Mouse (Mus musculus): ENCODE measurements at regions not wholly inside any gene's neighbourhood (a gene's known extent, or its start where the extent isn't known, plus 50 kb on each side); places are given as distances from the start of the nearest gene placed in this dataset.

DNA sequence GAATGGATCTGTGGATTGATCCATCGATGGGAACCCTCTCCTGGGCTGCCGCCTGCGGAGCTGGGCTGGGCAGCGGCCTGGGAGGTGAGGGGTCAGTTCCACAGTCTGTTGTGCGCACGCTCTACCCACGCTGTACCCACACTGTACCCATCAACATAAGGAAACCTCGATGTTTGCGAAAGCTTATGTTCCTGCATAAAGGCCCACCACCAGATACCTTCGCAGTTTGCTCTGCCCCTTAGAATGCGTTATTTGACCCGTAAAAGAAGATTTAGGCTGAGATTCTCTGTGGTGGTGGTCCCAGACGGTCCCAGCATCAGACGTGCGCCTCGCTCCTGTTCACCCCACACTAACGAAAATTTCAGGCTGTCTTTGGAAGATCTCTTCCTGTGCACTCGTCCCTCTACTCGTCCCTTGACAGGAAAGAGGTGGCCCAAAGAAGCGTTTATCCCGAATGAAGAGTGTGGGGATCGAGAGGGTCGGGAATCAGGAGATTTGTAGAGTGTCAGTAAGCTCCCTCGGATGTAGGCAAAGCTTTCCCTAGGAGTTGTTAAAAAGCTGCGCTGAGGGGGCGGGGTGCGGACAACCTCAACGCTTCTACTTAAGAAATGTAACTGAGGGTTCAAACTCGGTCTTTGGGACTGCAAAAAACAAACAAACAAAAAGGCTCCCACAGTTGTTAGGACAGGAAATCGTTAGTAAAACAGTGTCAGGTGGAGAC is 123.9 kb downstream of the Tmem161b start:
- DNase-seq = no peak

DNA sequence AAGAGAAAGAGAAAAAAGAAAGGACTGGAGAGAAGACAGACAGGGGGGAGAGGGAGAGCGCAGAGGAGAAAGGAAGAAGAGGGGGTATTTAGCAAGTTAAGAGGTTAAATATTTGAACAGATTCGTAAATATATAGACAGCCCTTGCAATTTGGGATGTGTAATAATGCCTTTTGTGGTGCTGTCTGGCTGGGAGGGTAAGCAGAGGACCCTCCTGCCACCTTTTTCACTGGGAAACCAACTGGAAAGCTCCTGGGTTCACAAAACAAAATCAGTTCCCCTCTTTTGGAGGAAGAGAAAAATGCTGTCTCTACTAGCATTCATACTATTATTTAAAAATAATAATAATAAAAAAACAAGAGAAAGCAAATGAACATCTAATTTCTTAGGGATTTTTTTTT is 124.5 kb downstream of the Tmem161b start:
- DNase-seq = no peak

DNA sequence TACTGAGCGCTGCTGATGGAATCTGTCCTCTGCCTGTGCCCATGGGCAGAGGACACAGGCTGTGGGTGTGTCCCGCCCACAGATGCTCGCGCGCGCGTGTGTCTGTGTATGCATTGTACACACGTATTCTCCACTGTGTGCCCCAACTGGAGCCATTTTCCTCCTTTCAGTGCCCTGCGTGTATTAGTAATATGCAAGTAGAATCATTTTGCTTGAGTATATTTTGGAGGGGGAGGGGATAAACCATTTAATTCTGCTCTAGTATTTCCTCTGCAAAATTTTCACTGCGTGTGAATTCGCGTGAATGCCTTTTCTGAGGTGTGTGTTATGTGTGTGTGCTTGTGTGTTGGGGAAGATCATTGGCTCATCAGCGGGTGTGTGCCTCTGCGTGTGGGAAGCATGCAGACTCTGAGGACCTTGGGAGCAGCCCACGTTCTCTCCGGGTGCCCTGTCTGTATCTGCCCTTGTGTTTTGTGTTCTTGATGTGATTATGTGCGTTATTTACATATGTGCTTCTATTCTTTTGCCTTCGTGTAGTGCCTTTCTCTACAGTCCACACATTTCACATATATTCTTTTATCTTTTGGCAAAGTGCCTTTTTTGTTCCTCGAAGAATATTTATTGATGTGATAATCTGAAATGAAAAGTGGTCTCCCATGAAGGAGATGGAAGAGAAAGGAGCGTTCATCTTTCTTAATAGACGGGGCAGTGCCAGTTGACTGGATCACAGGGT is 125.3 kb downstream of the Tmem161b start:
- no peak for DNase-seq

DNA sequence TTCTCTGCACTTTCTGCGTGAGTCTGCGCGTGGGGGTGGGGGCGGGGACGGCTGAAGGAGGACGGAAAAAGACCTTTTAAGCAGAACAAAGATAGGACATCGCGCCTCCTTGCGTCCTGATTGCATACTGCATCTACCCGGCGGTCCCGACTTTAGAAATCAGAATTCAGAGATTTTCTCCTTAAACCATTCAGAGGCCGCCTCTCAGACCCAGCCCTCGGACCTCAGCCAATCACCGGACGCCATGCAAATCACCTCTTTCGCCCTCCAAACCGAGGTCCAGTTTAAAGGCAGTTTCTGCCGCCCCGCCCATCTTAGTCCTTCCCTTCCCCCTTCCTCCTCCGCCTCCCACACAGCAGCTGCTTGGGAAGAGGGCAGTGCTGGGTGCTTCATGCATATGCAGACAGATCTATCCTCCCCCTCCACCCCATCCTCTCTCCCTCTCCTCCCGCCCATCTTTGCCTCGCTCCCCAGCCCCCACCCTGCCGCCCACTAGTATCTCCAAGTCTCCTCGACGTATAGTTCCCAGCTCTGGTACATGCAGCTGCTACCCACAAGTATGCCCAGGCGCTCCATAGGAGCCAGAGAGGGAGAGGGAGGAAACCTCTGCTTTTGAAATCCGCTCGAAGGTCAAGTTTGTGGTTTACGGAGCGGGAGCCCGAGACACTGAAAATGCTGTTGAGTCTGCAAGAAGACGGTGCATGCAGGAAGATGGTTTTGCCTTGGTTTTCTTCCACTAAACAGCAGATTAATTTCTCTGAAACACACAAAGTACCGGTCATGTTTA is 126.0 kb downstream of the Tmem161b start:
- peak; percentile 98 for DNase-seq

DNA sequence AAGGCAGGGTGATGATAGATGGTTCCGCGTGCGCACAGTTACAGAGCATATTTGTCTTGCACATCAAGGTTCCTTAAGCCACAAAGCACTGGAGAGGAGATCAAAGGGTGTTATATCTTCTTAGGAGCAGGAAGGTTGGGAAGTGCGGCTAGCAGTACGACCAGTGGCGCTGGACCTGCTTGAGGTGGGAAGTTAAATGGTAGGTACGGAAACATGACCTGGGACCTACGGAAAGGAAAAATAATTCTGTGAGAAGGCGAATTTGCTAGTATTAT is 126.5 kb downstream of the Tmem161b start:
- no peak for DNase-seq

DNA sequence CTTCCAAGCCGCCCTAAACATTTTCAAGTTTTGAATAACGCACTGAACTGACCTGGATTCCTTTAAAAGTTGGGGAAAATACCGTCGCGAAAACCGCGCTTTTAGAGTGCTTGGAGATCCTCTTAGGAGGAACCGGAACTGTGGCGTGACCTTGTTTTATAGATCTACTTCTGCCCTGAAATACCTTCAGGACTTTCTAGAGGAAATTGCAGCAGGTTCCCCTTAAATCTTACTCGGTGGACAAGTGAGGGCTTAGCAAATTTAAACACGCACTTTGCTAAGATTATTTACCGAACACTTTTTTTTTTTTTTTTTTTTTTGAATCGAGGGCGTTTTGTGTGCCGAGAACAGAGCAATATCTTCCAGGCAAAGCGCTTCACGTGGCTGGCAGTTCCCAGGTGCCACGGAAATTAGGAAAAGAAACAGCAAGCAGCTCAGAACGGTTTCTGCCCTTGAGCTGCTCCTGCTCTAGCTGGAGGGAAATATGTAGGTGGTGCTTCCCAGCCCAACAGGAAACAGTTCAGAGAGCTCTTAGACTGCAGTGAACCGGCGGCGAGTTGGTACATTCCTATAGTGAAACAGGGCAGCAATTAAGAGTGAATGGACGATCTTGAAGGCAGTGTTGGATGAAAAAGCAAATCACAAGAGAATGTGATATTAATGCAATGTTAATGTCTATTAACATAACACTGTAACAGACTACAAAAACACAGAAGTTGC is 127.1 kb downstream of the Tmem161b start:
- peak; percentile 24 for DNase-seq

DNA sequence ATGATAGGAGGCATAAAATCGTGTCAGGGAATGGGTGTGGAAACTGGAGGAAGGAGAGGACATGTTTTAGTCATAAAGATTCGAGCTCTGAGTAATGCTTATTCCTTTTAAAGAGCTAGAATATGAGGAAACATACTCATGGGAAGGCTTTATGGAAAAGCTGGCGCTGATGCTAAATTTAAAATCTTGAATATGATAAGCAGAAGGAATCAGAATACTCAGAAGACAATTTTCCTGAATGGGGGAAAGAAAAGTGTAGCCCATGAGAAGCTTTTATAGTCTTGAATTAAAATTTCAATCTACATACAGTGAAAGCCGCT is 127.6 kb downstream of the Tmem161b start:
- no peak for DNase-seq

DNA sequence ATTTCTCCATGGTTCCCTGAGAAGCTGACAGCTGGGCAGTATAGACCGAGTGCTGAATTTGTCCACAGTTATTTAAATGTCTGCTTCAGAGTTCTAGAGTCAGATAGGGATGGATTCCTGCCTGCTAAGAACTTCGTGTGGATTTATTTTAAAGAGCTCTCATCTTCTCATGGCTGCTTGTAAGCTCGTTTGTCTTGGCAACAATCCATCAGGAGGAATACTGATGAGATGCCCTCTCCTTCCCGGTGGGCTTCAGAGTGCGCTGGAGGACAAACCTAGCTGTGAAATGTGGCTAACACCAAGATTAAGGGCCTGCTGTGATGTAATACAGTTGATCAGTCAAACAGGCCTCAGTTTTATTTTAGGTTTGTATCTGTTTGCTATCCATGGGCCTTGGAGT is 128.7 kb downstream of the Tmem161b start:
- DNase-seq = no peak

DNA sequence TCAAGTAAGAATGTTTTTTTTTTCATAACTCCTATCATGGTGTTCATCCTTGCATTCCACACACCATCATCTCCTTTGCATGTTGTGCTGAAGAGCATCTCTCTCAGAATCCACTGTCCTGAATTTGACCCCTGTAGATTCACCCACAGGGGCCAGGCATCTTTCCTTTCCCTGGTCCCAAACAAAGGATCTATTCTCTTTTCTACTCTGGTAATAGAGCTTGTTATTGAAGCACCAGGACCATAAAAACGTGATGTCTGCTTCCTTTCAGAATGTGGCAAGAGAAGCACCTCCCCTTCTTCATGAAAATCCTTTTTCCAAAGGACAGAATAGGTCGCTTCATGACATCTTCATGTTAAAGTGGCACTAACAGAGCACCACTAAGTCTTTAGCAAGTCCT is 134.4 kb downstream of the Tmem161b start:
- DNase-seq = no peak

DNA sequence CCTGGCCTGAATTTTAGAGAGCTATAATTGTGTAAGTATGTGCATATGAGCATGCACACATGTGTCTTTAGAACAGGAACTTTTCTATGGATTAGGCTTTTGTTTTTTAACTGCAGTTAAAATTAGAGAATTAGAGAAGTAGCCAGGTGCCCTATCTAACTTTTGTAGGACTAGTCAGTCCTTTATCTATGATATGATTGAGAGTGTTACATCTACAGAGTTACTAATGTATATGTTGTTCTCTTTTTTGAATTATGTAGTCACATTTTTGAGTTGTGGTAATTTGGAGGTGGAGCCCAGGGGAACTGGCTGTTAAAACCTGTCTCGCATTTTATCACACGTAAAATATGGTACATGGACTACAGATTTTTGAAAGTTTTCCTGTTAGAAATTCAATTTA is 138.4 kb downstream of the Tmem161b start:
- DNase-seq = no peak

DNA sequence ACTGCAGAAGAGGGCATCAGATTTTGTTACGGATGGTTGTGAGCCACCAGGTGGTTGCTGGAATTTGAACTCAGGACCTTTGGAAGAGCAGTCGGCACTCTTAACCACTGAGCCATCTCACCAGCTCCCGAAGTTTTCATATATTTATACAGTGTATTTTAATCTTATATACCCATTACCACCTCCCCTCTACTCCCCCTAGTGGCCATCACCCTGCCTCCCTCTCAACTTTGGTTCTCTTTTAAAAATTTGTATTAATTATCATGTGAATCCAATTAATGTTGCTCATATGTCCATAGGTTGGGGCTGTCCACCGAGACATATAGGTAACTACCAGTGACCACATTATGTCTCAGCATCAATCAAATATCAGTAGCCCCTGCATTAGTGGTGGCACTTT is 142.0 kb downstream of the Tmem161b start:
- no peak for DNase-seq

DNA sequence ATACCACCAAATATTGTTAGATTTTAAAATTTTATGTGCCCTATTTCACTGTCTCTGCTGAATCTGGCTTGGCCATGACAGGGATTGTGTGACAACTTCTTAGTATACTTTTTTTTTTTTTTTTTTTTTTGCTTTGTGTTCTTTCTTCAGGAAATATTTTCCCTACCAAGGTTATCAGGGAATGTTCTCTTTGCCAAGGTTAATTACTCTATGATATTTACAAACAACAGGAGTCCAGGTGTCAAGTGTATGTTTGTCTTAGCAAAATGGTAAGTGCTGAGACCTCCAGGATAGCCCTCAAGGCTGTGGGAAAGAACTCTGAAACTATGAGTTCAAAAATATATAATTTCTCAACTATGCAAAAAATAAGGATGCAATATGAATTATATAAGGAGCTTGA is 143.4 kb downstream of the Tmem161b start:
- DNase-seq = no peak

DNA sequence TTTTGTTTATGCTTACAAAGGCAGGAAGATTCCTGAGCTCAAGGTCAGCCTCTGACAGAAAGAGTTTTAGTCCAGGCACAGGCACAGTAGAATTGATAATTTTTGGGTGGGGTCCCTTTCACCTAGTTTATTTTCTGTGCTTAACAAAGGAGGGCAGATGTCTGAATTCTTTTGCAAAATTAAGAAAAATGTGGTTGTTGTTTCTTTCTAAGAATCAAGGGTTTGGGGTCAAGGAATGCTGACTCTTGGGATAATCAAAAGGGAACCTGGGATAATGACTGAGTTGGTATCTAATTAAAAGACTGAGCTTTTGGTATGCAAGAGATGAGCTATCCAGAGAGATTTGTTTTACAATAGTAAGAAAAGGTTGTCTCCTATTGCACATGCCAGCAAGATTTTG is 143.9 kb downstream of the Tmem161b start:
- DNase-seq = no peak

DNA sequence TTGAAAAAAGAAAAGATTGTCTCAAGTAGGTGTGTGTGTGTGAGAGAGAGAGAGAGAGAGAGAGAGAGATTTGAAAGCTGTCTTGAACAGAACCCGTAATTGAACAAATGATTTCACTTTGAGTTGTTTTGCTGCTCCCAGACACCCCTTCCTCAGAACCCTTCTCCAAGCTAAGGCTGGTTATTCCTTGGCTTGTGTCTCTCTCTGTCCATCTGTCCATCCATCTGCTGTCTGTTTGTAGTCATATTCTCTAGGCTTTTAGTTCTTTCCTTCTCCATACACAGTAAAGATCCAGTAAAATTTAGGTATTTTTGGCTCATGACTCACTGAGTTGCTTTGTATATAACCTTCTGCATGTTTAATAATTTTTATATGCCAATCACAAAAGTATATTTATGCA is 144.7 kb downstream of the Tmem161b start:
- no peak for DNase-seq

DNA sequence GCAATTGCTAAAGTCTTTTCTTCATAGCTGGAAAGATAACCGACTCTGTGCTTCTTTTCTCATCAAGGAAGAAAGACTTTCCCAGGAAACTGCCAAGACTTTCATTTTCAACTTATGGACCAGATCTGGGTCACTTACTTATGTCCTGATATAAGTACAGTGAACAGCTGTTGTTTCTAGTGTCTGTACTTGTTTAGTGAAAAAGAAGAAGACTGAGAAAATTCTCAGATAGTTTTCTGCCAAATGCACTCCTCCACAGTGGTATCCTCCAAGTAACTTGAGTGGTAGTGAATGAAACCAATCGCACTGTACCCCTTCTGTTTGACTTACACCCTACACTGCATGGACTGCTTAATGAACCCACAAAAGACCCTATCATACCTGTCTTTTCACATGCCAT is 146.1 kb downstream of the Tmem161b start:
- DNase-seq = no peak

DNA sequence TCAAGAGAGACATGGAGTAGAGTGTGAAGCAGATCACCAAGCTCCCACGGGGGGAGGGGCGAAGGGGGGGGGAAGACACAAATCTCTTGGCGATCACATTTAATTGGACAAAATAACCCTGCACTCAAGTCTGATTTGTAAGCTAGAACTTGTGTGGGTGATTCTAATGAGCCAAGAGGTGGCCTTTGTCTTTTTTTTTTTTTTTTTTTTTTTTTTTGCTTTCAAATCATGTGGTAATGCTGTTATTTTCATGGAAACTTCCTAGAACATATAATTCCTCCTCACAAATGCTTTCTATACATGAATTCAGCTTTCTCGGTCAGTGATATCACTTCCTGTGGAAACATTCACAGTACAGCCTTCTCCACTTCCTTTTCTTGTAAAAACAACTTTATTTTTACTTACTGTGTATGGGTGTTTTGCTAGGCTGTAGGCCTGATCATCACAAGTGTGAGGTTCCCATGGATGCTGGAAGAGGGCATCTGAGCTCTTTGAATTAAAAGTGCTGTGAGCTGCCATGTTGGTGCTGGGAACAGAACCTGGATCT is 152.7 kb downstream of the Tmem161b start:
- DNase-seq = no peak

DNA sequence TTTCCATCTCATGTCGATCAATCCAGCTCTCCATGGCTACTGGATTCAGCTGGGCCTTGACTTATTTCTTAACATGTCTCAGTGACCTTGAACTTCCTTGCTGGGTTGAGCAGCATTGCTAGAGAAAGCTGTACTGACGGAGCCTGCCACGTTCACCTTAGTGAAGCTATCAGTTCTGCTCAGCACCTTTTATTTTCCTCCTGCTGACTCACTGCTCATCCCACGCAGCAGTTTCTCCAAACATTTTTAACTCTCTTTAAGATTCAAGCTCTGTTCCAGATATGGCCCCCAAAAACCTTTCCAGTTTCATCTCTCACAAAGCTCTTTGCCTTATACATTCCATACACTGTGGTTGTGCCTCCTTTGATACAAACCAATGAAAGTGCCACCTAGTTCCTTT is 153.8 kb downstream of the Tmem161b start:
- no peak for DNase-seq

DNA sequence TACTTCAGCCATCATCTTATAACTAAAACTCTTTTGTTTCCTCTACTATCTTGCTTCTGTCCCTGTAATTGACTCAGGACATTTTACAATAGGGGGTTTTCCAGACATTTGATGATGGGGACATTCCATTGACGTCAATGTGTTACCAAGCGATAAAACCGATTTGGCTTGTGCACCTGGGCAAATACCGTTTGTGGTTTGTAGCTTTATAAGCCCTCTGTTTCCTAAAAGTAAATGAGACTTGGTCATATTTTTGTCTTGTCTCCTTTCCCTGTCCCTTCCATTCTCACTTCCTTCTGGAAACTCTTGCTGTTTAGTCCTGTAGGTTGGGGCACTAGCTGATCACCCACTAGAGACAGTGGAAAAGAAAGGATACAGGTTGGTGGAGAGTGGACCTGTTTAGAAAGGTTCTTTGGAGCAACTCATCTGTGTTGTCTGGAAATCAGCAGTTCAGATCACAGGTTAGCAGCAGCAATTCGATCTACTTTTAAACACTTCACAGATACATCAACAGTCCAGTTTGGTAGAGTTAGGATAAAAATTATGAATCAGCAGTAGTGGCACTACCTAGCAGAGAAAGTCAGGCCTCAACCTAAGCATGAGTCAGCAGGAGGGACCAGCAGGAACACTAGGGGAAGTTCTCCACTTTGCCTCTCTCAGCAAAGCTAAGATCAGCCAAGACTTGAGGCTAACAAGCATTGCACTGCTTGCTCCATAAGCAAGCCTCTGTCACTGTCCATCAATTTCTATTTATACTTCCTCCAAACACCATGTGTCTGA is 156.6 kb downstream of the Tmem161b start:
- DNase-seq = no peak

DNA sequence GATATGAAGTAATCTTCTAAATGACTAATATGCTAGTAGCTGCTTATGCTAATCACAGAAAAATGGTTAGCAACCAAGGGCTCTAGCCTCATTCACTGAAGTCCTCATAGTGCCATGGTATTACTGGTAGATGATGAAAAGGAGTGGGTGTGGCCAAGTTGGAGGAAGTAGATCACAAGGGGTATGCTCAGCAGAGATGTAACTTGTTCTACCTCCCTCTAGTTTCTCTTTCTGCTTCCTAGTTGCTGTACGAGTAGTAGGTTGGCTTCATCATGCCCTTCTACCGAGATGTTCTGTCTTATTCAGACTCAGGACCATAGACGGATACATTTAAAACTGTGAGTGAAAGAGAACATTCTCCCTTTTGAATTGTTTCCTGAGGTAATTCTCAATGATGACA is 169.5 kb downstream of the Tmem161b start:
- DNase-seq = no peak

DNA sequence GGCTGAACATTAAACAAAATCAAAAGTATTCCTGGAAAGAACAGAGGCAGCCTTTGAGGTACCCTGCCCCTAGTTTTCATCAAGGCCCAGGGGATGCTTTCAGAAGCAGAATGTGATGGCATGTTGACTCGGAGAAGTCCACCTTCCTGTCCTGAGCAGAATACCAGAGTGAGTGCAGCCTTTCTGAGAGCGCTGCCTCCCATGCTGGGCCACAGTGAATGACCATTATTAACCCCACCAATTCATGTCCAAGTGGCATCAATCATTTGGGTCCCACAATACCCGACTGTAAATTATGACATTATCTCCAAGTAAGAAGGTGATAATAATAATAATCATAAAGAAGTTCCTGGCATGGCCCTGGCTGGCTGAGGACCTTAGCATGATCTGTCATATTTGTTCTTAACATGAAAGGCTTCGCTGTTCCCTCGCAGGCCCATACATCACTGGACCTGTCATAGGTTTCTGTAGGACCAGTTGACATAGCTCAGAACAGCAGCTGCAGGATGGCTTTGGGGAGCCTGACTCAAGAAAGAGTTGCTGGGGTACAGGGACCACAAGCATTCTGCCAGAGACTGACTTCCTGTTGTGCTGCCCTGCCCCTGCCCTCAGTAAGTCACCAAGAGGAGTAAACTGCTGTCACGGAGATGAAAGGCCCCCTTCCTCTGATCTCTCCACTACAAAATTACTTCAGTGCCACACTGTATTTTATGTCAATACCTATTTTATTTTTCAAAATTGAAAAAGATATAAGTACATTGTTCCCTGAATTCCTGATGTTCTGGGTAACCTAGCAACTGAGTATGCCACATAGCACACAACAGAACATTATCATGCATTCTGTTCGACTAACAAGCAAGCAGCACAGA is 176.6 kb downstream of the Tmem161b start:
- DNase-seq = no peak

DNA sequence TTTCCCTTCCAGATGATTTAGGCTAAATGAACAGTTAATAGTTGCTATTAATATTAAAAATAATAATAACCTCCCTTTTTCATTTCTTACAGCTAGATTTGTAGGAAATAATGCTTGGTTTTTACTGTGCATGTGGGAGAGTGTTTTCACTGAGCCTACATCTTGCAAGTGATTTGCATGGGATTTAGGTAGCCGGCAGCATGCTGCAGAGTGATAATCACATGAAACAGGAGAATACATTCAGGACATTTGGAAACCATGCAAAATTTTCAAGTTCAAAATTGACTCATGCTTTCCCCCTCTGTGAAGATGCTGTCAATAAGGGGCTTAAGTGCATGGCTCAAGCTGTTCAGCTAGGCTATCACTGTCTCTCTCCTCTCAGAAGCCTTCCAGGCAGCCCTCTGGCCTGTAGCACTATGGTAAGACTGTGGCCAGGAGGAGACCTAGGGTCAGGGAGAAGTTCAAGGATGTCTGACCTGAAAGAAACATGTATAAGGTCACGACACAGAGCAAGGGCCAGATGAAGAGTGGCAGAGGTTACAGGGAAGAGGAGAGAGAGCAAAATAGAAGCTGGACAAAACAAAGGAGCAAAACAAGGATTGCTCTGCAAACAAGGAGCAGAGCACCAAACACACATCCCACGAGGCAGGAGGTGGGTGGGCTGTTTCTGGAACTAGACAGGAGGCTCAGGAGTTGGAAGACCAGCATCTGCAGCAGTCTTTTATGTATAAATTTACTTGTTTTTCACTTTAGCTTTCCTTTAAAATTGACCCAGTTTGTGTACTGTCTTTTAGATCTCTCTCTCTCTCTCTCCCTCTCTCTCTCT is 177.5 kb downstream of the Tmem161b start:
- DNase-seq = no peak
